Mouse (Mus musculus) liver, embryonic 14.5 days (tissue): ENCODE data around the gene Eci3. TPM values are rescaled to one million over a fixed set of nuclear protein-coding genes. Genes with fewer than 3 reads are reported as not detected.

Experiments
- ATAC-seq: fragments of 200-750 bp; cut with Nextera tagmentation; 2 replicates; pipeline ENCODE4 v1.8.0; 2017; ENCODE audit warnings: moderate number of reproducible peaks, mild to moderate bottlenecking, moderate library complexity; ENCODE audit not compliant: insufficient read depth
- DNase-seq, 3 experiments: peaks; one replicate each; pipeline ENCODE4 v3.0.0-alpha.2; 2012 to 2013; ENCODE audit warnings: low read depth in 3 of 3, low spot score in 3 of 3
- H3K27ac ChIP-seq: fragments of 300-500 bp; sonication (generic); 2 replicates; pipeline ENCODE4 v1.5.1; 2014; ENCODE audit warnings: moderate library complexity, mild to moderate bottlenecking, control low read depth, inconsistent platforms
- H3K27me3 ChIP-seq: fragments of 300-500 bp; sonication (generic); 2 replicates; pipeline ENCODE4 v1.6.1; 2014; ENCODE audit warnings: mild to moderate bottlenecking, low read length, moderate library complexity; ENCODE audit not compliant: control insufficient read depth, insufficient read depth
- H3K36me3 ChIP-seq: fragments of 300-500 bp; sonication (generic); replicated peaks from 2 replicates; pipeline ENCODE4 v1.6.1; 2014; ENCODE audit warnings: low read depth; ENCODE audit not compliant: control insufficient read depth, insufficient read depth
- H3K4me1 ChIP-seq, 2 experiments: fragments of 200-500 bp in 1 of 2; fragments of 300-500 bp in 1 of 2; sonication (generic) in 1 of 2; replicated peaks; 2 replicates each; pipeline ENCODE4 v1.6.1; 2012 to 2014; ENCODE audit warnings: antibody characterized with exemption in 1 of 2, inconsistent platforms in 1 of 2, low read length in 1 of 2; ENCODE audit not compliant: control insufficient read depth in 2 of 2, insufficient read depth in 2 of 2
- H3K4me2 ChIP-seq: fragments of 300-500 bp; sonication (generic); 2 replicates; pipeline ENCODE4 v1.6.1; 2014; ENCODE audit warnings: low read depth, mild to moderate bottlenecking, control low read depth, moderate library complexity
- H3K4me3 ChIP-seq, 2 experiments: fragments of 200-500 bp in 1 of 2; fragments of 300-500 bp in 1 of 2; sonication (generic) in 1 of 2; 2 replicates each; pipeline ENCODE4 v1.5.1; 2012 to 2014; ENCODE audit warnings: low read depth in 2 of 2, low read length in 2 of 2, mild to moderate bottlenecking in 2 of 2, control low read depth in 1 of 2, inconsistent platforms in 1 of 2, moderate library complexity in 1 of 2; ENCODE audit not compliant: insufficient read depth in 1 of 2
- H3K9ac ChIP-seq: fragments of 300-500 bp; sonication (generic); replicated peaks from 2 replicates; pipeline ENCODE4 v1.6.1; 2014; ENCODE audit warnings: mild to moderate bottlenecking, control low read depth, moderate library complexity
- H3K9me3 ChIP-seq: fragments of 300-500 bp; sonication (generic); 2 replicates; pipeline ENCODE4 v1.6.1; 2016; ENCODE audit warnings: low read length, mixed read lengths; ENCODE audit not compliant: control insufficient read depth
- CTCF ChIP-seq: IDR thresholded peaks from 2 replicates; pipeline ENCODE4 v1.5.1; 2016; ENCODE audit warnings: antibody characterized with exemption, low read depth, control low read depth
- EP300 ChIP-seq: IDR thresholded peaks from 2 replicates; pipeline ENCODE4 v1.6.1; 2016; ENCODE audit warnings: antibody characterized with exemption, low read depth
- WGBS: fragments of 180-500 bp; shearing (Covaris S2); extraction: QIAGEN DNeasy Blood & Tissue Kit; methylation state at CpG from one replicate; pipeline ENCODE4 v1.1.7; 2014; ENCODE audit not compliant: insufficient replicate concordance; 5-methylcytosine and 5-hydroxymethylcytosine counted together
- polyA plus RNA-seq, 2 experiments: library from polyadenylated mRNA; depleted of rRNA in 1 of 2; stranded (reverse) in 1 of 2; unstranded in 1 of 2; fragments of >200 nt; fragmentation: Nextera tagmentation in 1 of 2; extraction: Ambion mirVana in 1 of 2; gene quantifications; 2 replicates each; pipeline versions ENCODE4 v1.2.1 to v1.2.3; 2012 to 2014

Gene Eci3
- polyA plus RNA-seq (2012; rRNA removed) (0.03 and 0.06 TPM in 2 replicates), polyA plus RNA-seq (2014; fragmentation: Nextera tagmentation; extraction: Ambion mirVana) (0.21 TPM in 1 of 2 replicates, not detected in the other)

DNA sequence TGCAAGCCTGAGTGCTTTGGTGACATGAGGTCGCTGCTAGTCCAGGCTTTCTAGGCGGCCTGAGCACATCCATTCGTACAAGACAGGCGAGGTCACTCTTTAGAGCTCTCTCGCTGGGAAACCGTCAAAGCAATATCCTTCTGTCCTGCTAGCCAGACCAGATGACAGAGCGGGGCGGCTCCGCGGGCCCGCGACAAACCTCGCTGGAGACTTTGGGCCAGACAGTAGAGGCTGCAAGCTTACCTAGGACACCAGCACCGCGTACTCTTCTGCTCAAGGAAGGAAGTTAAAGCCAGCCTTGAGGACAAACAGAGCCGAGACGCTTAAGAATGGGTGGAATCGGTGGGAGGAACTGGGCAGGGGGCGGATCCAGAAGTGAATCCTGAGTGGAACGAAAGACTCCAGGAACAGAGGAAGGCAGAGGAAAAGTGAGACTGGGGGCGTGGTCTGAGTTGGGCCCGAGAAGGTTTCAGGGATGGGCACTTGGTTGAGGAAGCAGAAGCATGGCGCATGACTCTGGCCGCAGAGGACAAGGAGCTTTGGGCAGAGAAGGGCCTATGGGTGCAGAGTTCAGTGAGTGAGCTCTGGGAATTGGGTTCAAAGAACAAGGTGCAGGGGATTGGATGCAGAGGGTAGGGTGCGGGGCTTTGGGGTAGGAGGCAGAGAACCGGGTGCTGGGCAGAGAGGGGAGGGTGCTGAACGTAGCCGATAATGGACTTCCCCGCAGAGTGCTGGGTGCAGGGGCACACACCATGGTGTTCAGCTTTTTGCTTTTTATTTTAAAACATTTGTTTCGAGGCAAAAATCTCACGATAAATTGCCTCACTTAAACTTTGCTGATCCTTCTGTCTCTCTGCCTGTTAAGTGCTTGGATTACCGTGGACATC is at the start of gene Eci3:
Gene Eci3, minus strand, starts transcription at position 300 of the 887 bp plus-strand sequence.
- ATAC-seq (no peak), DNase-seq (no peak)
- H3K27me3 ChIP-seq: peaks cover 15% of the 10 kb centered on the region
- no peaks in the 10 kb centered on the region for H3K9me3 ChIP-seq
- peak within 1 kb of the TSS; percentile 32 to 39 for H3K4me3 ChIP-seq
- peak within 1 kb of the TSS; percentile 62 for H3K4me2 ChIP-seq
- 3% methylated on average over 32 of the region's 32 CpGs for WGBS
- TF ChIP-seq CTCF (no peak), EP300 (no peak)
- H3K9ac ChIP-seq: no peak within 1 kb of the TSS
- H3K36me3 ChIP-seq: no peaks in the 10 kb centered on the region
- H3K4me1 ChIP-seq: peaks cover 2% of the 10 kb centered on the region in 2 experiments; a peak in 1 of 4 replicates
- no peak within 1 kb of the TSS for H3K27ac ChIP-seq

- Histone ChIP-seq H3K36me3 (no peaks in the 10 kb centered on the region), H3K27me3 (no peaks in the 10 kb centered on the region), H3K4me3 (no peak overlapping the region), H3K27ac (no peak overlapping the region), H3K4me1 (peaks cover 6 to 21% of the 10 kb centered on the region in 2 experiments), H3K9ac (no peak overlapping the region), H3K4me2 (no peak overlapping the region), H3K9me3 (no peaks in the 10 kb centered on the region)
- DNase-seq (no peak), ATAC-seq (no peak)
- 67% methylated on average over 2 of the region's 2 CpGs for WGBS
- no peak for TF ChIP-seq EP300
- no peak for TF ChIP-seq CTCF
Observed at GRCm38 (mm10) chr13:34995925-34996324, 32.3 kb upstream of the Eci3 start.

- DNase-seq: peak; percentile 89 to 93 (median 89)
- no peaks in the 10 kb centered on the region; the same call in 1 of the 2 replicates for H3K36me3 ChIP-seq
- peak overlapping the region; percentile 79 for H3K9ac ChIP-seq
- peak; percentile 97 for ATAC-seq
- H3K4me2 ChIP-seq: peak overlapping the region; percentile 72
- 1% methylated on average over 33 of the region's 33 CpGs for WGBS
- TF ChIP-seq CTCF: no peak
- TF ChIP-seq EP300: no peak
- peak overlapping the region; percentile 56 for H3K27ac ChIP-seq
- H3K4me1 ChIP-seq: peaks cover 6 to 21% of the 10 kb centered on the region in 2 experiments
- H3K9me3 ChIP-seq: no peaks in the 10 kb centered on the region
- no peaks in the 10 kb centered on the region for H3K27me3 ChIP-seq
- peak overlapping the region; percentile 64 to 89 for H3K4me3 ChIP-seq
Observed at GRCm38 (mm10) chr13:34993983-34994811, 30.6 kb upstream of the Eci3 start.

GRCm38 (mm10) chr13:34993595-34993982 is 30.0 kb upstream of the Eci3 start:
- Histone ChIP-seq H3K4me3 (peak overlapping the region; percentile 64 to 89), H3K36me3 (peaks cover 3% of the 10 kb centered on the region), H3K9me3 (no peaks in the 10 kb centered on the region), H3K27me3 (no peaks in the 10 kb centered on the region), H3K4me1 (peaks cover 6 to 21% of the 10 kb centered on the region in 2 experiments), H3K4me2 (peak overlapping the region; percentile 72), H3K9ac (peak overlapping the region; percentile 79), H3K27ac (peak overlapping the region; percentile 56)
- WGBS: under 1% methylated on average over 22 of the region's 22 CpGs
- DNase-seq: peak in 2 of 3 experiments; percentile 12 to 28
- ATAC-seq: peak; percentile 63
- TF ChIP-seq EP300 (no peak), CTCF (no peak)
